Mouse (Mus musculus): ENCODE data around the gene Arhgap33. TPM values are rescaled to one million over a fixed set of nuclear protein-coding genes. Genes with fewer than 3 reads are reported as not detected.
"Not testable (repeated sequence)": the region's sequence is repeated elsewhere in the genome, so short reads cannot be mapped to it uniquely, and the experiment has no call there.

The Arhgap33 gene
- polyA plus RNA-seq, 3 experiments from 2014 or later, result 0.28 to 1.1 (median 0.91) TPM

DNA sequence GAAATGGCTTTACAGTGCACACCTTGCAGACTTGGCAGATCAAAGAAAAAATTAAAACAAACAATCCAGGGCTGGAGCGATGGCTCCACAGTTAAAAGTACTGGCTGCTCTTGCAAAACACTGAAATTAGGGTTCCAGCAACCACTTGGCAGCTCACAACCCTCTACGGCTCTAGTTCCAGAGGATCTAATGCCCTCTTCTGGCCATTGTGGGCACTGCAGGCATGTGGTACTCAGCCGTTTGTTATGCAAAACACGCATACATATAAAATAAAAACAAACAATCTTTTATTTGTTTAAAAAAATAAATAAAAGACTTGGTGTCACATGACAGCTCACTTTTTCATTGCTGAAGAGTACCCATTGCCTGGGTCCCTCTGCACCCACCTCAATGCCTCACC, 42.1 kb downstream of the Arhgap33 start:
- ATAC-seq, result no peak

DNA sequence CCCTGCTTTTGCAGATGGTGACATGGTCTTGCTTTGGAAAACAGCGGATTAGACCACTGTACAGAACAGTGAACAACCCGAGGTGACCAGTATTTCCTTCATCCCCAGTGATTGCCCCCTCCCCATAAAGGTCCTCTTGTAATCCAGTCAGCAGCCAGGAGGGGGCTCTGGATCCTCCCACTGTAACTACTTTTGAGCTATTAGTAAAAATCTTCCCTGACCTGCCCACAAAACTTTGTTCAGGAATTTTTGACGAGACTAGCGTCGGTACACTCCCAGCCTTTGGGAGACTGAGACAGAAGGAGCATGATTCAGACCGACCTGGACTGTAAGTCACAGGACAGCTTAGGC, 43.9 kb downstream of the Arhgap33 start:
- no peak for ATAC-seq

DNA sequence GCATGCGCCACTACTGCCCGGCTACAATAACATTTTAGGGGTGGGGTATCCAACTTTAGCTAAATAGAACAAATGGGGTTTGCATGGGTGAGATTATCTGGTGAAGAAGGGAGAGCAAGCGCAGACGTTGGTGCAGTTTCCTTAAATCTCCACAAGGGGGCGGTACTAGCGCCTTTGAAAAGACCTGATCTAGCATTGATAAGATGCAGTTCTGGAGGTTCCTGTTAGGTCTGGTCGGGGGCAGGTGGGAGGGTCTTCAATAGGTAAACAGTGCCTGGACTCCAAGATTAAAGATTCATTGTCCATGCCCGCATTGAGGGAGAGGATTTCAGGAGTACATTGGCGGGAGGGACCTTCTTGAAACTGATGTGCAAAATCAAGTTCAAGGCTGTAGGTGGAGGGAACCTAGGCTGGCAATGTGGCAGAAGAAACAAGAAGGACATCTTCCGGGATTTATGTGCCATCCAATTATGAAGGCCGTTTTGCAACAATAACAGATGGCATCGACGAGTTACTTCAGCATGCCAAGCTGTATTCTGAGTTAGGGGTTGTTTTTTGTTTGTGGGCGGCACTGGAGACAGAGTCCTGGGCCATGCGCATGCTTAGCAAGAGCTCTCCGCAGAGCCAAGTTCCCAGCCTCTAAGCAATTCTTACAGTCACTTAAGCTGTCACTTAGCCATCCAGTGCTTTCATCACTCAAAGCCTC, 44.5 kb downstream of the Arhgap33 start:
- ATAC-seq, result no peak

DNA sequence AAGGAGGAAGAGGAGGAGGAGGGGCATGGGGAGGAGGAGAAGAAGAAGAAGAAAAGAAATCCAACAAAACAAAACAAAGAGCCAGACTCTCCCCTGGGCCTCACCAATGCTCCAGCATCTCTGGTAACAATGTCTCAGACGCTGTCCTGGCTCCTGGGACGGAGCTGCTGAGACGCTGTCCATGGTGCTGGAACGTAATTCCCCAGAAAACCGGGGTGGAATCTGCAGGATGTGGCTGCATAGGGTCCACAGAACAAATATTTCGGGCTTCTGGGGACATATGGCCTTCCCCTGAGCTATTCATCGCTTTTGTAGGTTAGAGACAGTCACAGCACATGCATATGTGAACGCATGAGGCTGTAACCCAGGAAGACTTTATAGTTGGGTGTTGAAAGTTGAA, 50.6 kb downstream of the Arhgap33 start:
- no peak for ATAC-seq

DNA sequence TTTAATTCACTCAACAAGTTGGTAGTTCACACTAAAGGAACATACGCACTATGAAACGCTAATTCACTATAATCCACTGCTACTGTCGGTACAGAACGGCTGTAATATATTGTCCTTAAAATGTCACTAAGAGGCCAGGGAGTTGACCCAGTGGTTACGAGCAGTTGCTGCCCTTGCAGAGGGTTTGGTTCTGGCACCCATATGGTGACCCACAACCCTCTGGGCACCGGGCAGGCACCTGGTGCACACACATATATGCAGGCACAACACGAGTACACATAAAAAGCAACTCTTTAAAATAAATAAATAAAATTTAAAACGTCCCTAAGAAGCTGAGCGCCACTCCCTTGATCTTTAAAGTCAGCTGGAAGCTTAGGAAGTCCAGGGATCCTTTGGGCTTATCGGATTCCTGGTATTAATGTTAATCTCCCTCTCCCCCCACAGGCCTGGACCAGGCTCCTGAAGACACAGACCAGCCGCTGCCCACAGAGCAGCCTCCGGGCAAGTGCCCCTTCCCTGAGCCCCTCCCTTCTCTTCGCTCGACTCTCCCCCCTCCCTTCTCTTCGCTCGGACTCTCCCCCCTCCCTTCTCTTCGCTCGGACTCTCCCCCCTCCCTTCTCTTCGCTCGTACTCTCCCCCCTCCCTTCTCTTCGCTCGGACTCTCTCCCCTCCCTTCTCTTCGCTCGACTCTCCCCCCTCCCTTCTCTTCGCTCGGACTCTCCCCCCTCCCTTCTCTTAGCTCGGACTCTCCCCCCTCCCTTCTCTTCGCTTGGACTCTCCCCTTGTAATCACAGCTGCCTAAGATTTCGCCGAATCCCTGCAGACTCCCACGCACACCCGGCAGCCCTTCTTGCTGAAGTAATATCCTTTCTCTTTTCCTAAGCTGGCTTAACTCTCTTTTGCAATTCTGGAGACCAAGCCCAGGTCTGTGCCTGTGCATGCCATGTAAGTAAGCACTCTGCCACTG, 57.2 kb downstream of the Arhgap33 start:
- ATAC-seq, result no peak

DNA sequence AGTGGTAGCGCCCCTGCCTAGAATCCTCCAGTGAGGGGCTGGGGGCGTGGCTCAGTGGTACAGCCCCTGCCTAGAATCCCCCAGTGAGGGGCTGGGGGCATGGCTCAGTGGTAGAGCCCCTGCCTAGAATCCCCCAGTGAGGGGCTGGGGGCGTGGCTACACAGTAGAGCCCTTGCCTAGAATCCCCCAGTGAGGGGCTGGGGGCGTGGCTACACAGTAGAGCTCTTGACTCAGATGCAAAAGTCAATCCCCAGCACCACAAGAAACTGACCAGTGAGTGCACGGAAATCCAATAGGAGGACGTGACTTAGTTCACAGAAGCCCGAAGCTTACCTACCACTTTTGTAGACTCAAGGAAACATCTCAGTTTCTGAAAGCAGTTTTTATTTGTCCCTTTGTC, 58.7 kb downstream of the Arhgap33 start:
- ATAC-seq, result not testable (repeated sequence)

DNA sequence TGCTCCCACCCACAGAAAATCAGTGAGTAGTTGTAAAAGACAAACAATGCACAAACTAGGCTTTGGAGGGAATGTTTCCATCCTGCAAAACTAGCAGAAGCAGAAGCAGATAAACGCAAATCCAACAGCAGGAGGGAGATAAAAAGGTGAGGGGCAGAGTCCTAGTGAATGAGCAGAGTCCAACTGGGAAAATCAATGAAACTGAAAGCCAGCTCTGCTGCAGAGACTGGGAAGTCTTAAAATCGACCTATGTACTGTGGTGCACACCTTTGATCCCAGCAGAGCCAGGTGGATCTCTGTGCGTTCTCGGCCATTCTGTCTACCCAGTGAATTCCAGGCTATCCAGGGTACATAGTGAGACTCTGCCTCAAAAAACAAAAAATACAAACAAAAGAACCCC, 59.9 kb downstream of the Arhgap33 start:
- no peak for ATAC-seq

DNA sequence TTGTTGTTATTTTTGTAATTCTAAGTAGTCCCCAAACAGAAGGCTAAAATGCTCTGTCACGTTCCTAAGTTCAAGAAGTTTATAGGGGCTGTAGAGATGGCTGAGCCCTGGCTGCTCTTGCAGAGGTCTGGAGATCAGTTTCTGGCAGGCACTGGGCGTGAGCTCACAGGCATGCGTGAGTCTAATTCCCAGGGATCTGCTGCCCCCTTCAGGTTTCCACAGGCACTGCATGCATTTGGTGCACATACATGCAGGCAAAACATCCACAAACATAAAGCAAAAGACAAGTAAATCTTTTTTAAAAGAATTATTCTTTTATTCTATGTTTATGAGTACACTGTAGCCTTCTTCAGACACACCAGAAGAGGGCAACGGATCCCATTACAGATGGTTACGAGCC, 62.4 kb downstream of the Arhgap33 start:
- no peak for ATAC-seq

Other genes starting within 250 kb of the Arhgap33 start
- 1 to 10 TPM; 3.6 to 7.0 (median 5.8) TPM for gene Clip3, start 243.3 kb downstream of the Arhgap33 start, polyA plus RNA-seq (2017; shearing (Covaris generic))
- gene Alkbh6, start 226.3 kb downstream of the Arhgap33 start, polyA plus RNA-seq (2017; shearing (Covaris generic)), result 100 to 1,000 TPM in 2 of 3 experiments, 10 to 100 TPM in 1; 69.8 to 178 (median 155) TPM
- gene Syne4, start 220.3 kb downstream of the Arhgap33 start, polyA plus RNA-seq (2017; shearing (Covaris generic)), result 10 to 100 TPM in 1 of 3 experiments, 1 to 10 TPM in 2; 4.3 to 14.7 (median 6.4) TPM
- not detected for gene E130208F15Rik, start 213.3 kb downstream of the Arhgap33 start, polyA plus RNA-seq (2017; shearing (Covaris generic))
- 1 to 10 TPM; 2.0 to 6.1 (median 3.9) TPM for gene Sdhaf1, start 211.2 kb downstream of the Arhgap33 start, polyA plus RNA-seq (2017; shearing (Covaris generic))
- not detected for gene Lrfn3, start 172.3 kb downstream of the Arhgap33 start, polyA plus RNA-seq (2017; shearing (Covaris generic))
- gene Tyrobp, start 121.3 kb downstream of the Arhgap33 start, polyA plus RNA-seq (2017; shearing (Covaris generic)), result 10 to 100 TPM in 1 of 3 experiments, 1 to 10 TPM in 1, under 1 TPM in 1; 0.79 to 15.0 (median 2.2) TPM
- 100 to 1,000 TPM; 484 to 574 (median 552) TPM for gene Hcst, start 115.2 kb downstream of the Arhgap33 start, polyA plus RNA-seq (2017; shearing (Covaris generic))
- 10 to 100 TPM; 37.3 to 50.8 (median 41.1) TPM for gene Nfkbid, start 113.3 kb downstream of the Arhgap33 start, polyA plus RNA-seq (2017; shearing (Covaris generic))
- gene Aplp1, start 89.5 kb downstream of the Arhgap33 start, polyA plus RNA-seq (2017; shearing (Covaris generic)), result 1 to 10 TPM; 6.0 to 7.4 (median 6.0) TPM
- not detected for gene Kirrel2, start 77.4 kb downstream of the Arhgap33 start, polyA plus RNA-seq (2017; shearing (Covaris generic))
- gene Nphs1, start 76.7 kb downstream of the Arhgap33 start, polyA plus RNA-seq (2017; shearing (Covaris generic)), result under 1 TPM in 1 of 3 experiments, not detected in 2; 0.11 TPM
- gene Prodh2, start 41.4 kb downstream of the Arhgap33 start, polyA plus RNA-seq (2017; shearing (Covaris generic)), result not detected
- 1 to 10 TPM; 2.7 to 3.6 (median 2.8) TPM for gene Hspb6, start 17.1 kb upstream of the Arhgap33 start, polyA plus RNA-seq (2017; shearing (Covaris generic))
- 1 to 10 TPM; 2.8 to 4.5 (median 4.0) TPM for gene Proser3, start 17.2 kb upstream of the Arhgap33 start, polyA plus RNA-seq (2017; shearing (Covaris generic))
- gene Lin37, start 24.8 kb upstream of the Arhgap33 start, polyA plus RNA-seq (2017; shearing (Covaris generic)), result 100 to 1,000 TPM in 2 of 3 experiments, 10 to 100 TPM in 1; 94.5 to 112 (median 109) TPM
- gene U2af1l4, start 28.2 kb upstream of the Arhgap33 start, polyA plus RNA-seq (2017; shearing (Covaris generic)), result 10 to 100 TPM; 56.1 to 60.5 (median 60.0) TPM
- gene Gm49396, start 28.3 kb upstream of the Arhgap33 start, polyA plus RNA-seq (2017; shearing (Covaris generic)), result 10 to 100 TPM; 45.7 to 85.3 (median 82.8) TPM
- 100 to 1,000 TPM; 271 to 363 (median 299) TPM for gene Psenen, start 28.6 kb upstream of the Arhgap33 start, polyA plus RNA-seq (2017; shearing (Covaris generic))
- gene Igflr1, start 30.4 kb upstream of the Arhgap33 start, polyA plus RNA-seq (2017; shearing (Covaris generic)), result 100 to 1,000 TPM; 118 to 196 (median 157) TPM
- 10 to 100 TPM; 15.7 to 23.0 (median 22.6) TPM for gene Kmt2b, start 53.7 kb upstream of the Arhgap33 start, polyA plus RNA-seq (2017; shearing (Covaris generic))
- gene Zbtb32, start 63.8 kb upstream of the Arhgap33 start, polyA plus RNA-seq (2017; shearing (Covaris generic)), result 10 to 100 TPM; 11.7 to 28.7 (median 11.9) TPM
- gene Upk1a, start 77.8 kb upstream of the Arhgap33 start, polyA plus RNA-seq (2017; shearing (Covaris generic)), result 1 to 10 TPM in 2 of 3 experiments, under 1 TPM in 1; 0.47 to 3.1 (median 1.5) TPM
- 100 to 1,000 TPM; 376 to 780 (median 668) TPM for gene Cox6b1, start 91.1 kb upstream of the Arhgap33 start, polyA plus RNA-seq (2017; shearing (Covaris generic))
- gene Etv2, start 100.8 kb upstream of the Arhgap33 start, polyA plus RNA-seq (2017; shearing (Covaris generic)), result not detected
- 10 to 100 TPM; 21.7 to 30.7 (median 28.0) TPM for gene Rbm42, start 115.3 kb upstream of the Arhgap33 start, polyA plus RNA-seq (2017; shearing (Covaris generic))
- 10 to 100 TPM; 23.9 to 33.9 (median 26.4) TPM for gene Haus5, start 129.9 kb upstream of the Arhgap33 start, polyA plus RNA-seq (2017; shearing (Covaris generic))
- gene Pmis2, start 136.5 kb upstream of the Arhgap33 start, polyA plus RNA-seq (2017; shearing (Covaris generic)), result not detected
- not detected for gene 2200002J24Rik, start 163.9 kb upstream of the Arhgap33 start, polyA plus RNA-seq (2017; shearing (Covaris generic))
- gene Atp4a, start 177.1 kb upstream of the Arhgap33 start, polyA plus RNA-seq (2017; shearing (Covaris generic)), result not detected
- 10 to 100 TPM; 43.1 to 55.2 (median 48.6) TPM for gene Tmem147, start 194.5 kb upstream of the Arhgap33 start, polyA plus RNA-seq (2017; shearing (Covaris generic))
- under 1 TPM in 2 of 3 experiments, not detected in 1; 0.39 to 0.46 TPM for gene Gapdhs, start 208.6 kb upstream of the Arhgap33 start, polyA plus RNA-seq (2017; shearing (Covaris generic))
- 1 to 10 TPM in 2 of 3 experiments, not detected in 1; 1.5 to 1.6 TPM for gene Sbsn, start 216.4 kb upstream of the Arhgap33 start, polyA plus RNA-seq (2017; shearing (Covaris generic))
- gene Dmkn, start 228.7 kb upstream of the Arhgap33 start, polyA plus RNA-seq (2017; shearing (Covaris generic)), result not detected

All from inflammation-experienced regulatory T-cells, adult 6 months (primary cell).